Mouse (Mus musculus) ES-E14 (cell line): ENCODE data around the gene Borcs7.

Experiments
- CHD2 ChIP-seq: IDR thresholded peaks from 2 replicates; pipeline ENCODE4 v1.6.1; 2014; ENCODE audit warnings: mild to moderate bottlenecking, low read depth, low read length, inconsistent platforms
- HCFC1 ChIP-seq: IDR thresholded peaks from 2 replicates; pipeline ENCODE4 v1.6.1; 2012; ENCODE audit warnings: low read length, inconsistent platforms, borderline replicate concordance; ENCODE audit not compliant: insufficient read depth
- MAFK ChIP-seq: IDR thresholded peaks from 2 replicates; pipeline ENCODE4 v1.6.1; 2014; ENCODE audit warnings: mild to moderate bottlenecking, low read depth, low read length, inconsistent platforms; ENCODE audit not compliant: insufficient read depth
- ZC3H11A ChIP-seq: IDR thresholded peaks from 2 replicates; pipeline ENCODE4 v1.6.1; 2012; ENCODE audit warnings: low read depth, mild to moderate bottlenecking, inconsistent platforms, low read length, borderline replicate concordance
- ZNF384 ChIP-seq: IDR thresholded peaks from 2 replicates; pipeline ENCODE4 v1.6.1; 2012; ENCODE audit warnings: low read depth, low read length, inconsistent platforms

DNA sequence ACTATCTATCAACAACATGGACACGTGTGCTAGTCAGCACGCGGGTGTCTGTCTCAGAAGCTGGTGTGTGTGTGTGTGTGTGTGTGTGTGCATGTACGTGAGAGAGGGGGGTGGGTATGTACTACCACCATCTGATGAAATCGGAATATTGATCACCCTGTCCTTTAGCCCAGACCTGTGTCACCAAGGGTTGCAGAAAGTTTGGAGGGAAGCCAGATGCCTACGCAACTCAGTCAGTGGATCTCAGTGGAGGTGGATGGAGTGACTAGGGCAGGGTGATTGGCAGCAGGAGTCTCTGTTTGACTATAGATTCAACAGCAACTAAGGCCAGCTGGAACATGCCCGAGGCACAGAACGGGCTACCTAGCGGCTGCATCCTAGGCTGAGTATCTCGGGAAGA, 21.4 kb upstream of the Borcs7 start:
- no peak for TF ChIP-seq HCFC1
- TF ChIP-seq CHD2 = no peak
- no peak for TF ChIP-seq MAFK
- TF ChIP-seq ZC3H11A = no peak
- no peak for TF ChIP-seq ZNF384
